Mouse (Mus musculus): ENCODE measurements around the gene Arntl. TPM values are rescaled to one million over a fixed set of nuclear protein-coding genes. Genes with fewer than 3 reads are reported as not detected.

Gene Arntl
- polyA plus RNA-seq, 1 experiment = 28.9 TPM

GRCm38 (mm10) chr7:113207471-113208387, 464 bp downstream of the Arntl start:
- DNase-seq (ENCODE audit: extremely low spot score in 1 of 2, low spot score in 1 of 2) = peak; percentile 49 to 61

GRCm38 (mm10) chr7:113208388-113208753, 1.1 kb downstream of the Arntl start:
- no peak for DNase-seq (ENCODE audit: extremely low spot score in 1 of 2, low spot score in 1 of 2)

- DNase-seq (ENCODE audit: extremely low spot score in 1 of 2, low spot score in 1 of 2) = no peak
Measured at GRCm38 (mm10) chr7:113210441-113210840, 3.2 kb downstream of the Arntl start.

- no peak for DNase-seq (ENCODE audit: extremely low spot score in 1 of 2, low spot score in 1 of 2)
Measured at GRCm38 (mm10) chr7:113214245-113215169, 7.2 kb downstream of the Arntl start.

GRCm38 (mm10) chr7:113216152-113216551, 8.9 kb downstream of the Arntl start:
- peak in 1 of 2 experiments; percentile 61 for DNase-seq (ENCODE audit: extremely low spot score in 1 of 2, low spot score in 1 of 2)

GRCm38 (mm10) chr7:113219416-113219815, 12.2 kb downstream of the Arntl start:
- DNase-seq (ENCODE audit: extremely low spot score in 1 of 2, low spot score in 1 of 2) = no peak

GRCm38 (mm10) chr7:113219864-113220263, 12.6 kb downstream of the Arntl start:
- DNase-seq (ENCODE audit: extremely low spot score in 1 of 2, low spot score in 1 of 2) = no peak

GRCm38 (mm10) chr7:113220691-113221238, 13.5 kb downstream of the Arntl start:
- no peak for DNase-seq (ENCODE audit: extremely low spot score in 1 of 2, low spot score in 1 of 2)

GRCm38 (mm10) chr7:113222821-113223220, 15.6 kb downstream of the Arntl start:
- no peak for DNase-seq (ENCODE audit: extremely low spot score in 1 of 2, low spot score in 1 of 2)

- no peak for DNase-seq (ENCODE audit: extremely low spot score in 1 of 2, low spot score in 1 of 2)
Measured at GRCm38 (mm10) chr7:113224620-113225019, 17.4 kb downstream of the Arntl start.

- DNase-seq (ENCODE audit: extremely low spot score in 1 of 2, low spot score in 1 of 2) = no peak
Measured at GRCm38 (mm10) chr7:113228498-113228897, 21.2 kb downstream of the Arntl start.

GRCm38 (mm10) chr7:113236135-113236534, 28.9 kb downstream of the Arntl start:
- DNase-seq (ENCODE audit: extremely low spot score in 1 of 2, low spot score in 1 of 2) = no peak

- no peak for DNase-seq (ENCODE audit: extremely low spot score in 1 of 2, low spot score in 1 of 2)
Measured at GRCm38 (mm10) chr7:113238365-113238764, 31.1 kb downstream of the Arntl start.

- DNase-seq (ENCODE audit: extremely low spot score in 1 of 2, low spot score in 1 of 2) = no peak
Measured at GRCm38 (mm10) chr7:113239448-113240130, 32.3 kb downstream of the Arntl start.

GRCm38 (mm10) chr7:113240438-113240837, 33.2 kb downstream of the Arntl start:
- no peak for DNase-seq (ENCODE audit: extremely low spot score in 1 of 2, low spot score in 1 of 2)

- no peak for DNase-seq (ENCODE audit: extremely low spot score in 1 of 2, low spot score in 1 of 2)
Measured at GRCm38 (mm10) chr7:113241901-113242661, 34.8 kb downstream of the Arntl start.

GRCm38 (mm10) chr7:113242688-113243087, 35.4 kb downstream of the Arntl start:
- peak in 1 of 2 experiments; percentile 43 for DNase-seq (ENCODE audit: extremely low spot score in 1 of 2, low spot score in 1 of 2)

- no peak for DNase-seq (ENCODE audit: extremely low spot score in 1 of 2, low spot score in 1 of 2)
Measured at GRCm38 (mm10) chr7:113245144-113245543, 37.9 kb downstream of the Arntl start.

- DNase-seq (ENCODE audit: extremely low spot score in 1 of 2, low spot score in 1 of 2) = peak in 1 of 2 experiments; percentile 49
Measured at GRCm38 (mm10) chr7:113246512-113246911, 39.2 kb downstream of the Arntl start.

GRCm38 (mm10) chr7:113247167-113247566, 39.9 kb downstream of the Arntl start:
- DNase-seq (ENCODE audit: extremely low spot score in 1 of 2, low spot score in 1 of 2) = peak; percentile 71 to 81

Data from frontal cortex, adult 2 months (tissue).